Mouse (Mus musculus): ENCODE measurements around the gene Plxdc1. TPM values are rescaled to one million over a fixed set of nuclear protein-coding genes. Genes with fewer than 3 reads are reported as not detected.

Plxdc1 gene
- polyA plus RNA-seq, 1 experiment from 2014 or later = 0.38 TPM

- H3K36me3 ChIP-seq = no peaks in the 10 kb centered on the region
- H3K9ac ChIP-seq (replicated peaks) = no peak overlapping the region
- WGBS = 77% methylated on average over 3 of the region's 3 CpGs
- H3K4me2 ChIP-seq (replicated peaks) = no peak overlapping the region
- ATAC-seq = no peak
- no peak overlapping the region for H3K27ac ChIP-seq
- H3K9me3 ChIP-seq = no peaks in the 10 kb centered on the region
- no peak overlapping the region for H3K4me3 ChIP-seq (replicated peaks)
- no peaks in the 10 kb centered on the region for H3K27me3 ChIP-seq
- H3K4me1 ChIP-seq (replicated peaks) = no peaks in the 10 kb centered on the region
Observed at GRCm38 (mm10) chr11:97897568-97898185, 88.6 kb downstream of the Plxdc1 start.

GRCm38 (mm10) chr11:97896655-97897054, 89.6 kb downstream of the Plxdc1 start:
- Histone ChIP-seq H3K4me2 (replicated peaks) (no peak overlapping the region), H3K9ac (replicated peaks) (no peak overlapping the region), H3K9me3 (no peaks in the 10 kb centered on the region), H3K27me3 (no peaks in the 10 kb centered on the region), H3K4me1 (replicated peaks) (no peaks in the 10 kb centered on the region), H3K36me3 (no peaks in the 10 kb centered on the region), H3K4me3 (replicated peaks) (no peak overlapping the region), H3K27ac (no peak overlapping the region)
- WGBS = 80% methylated on average over 4 of the region's 4 CpGs
- no peak for ATAC-seq

GRCm38 (mm10) chr11:97891821-97892220, 94.4 kb downstream of the Plxdc1 start:
- ATAC-seq = no peak
- H3K36me3 ChIP-seq = no peaks in the 10 kb centered on the region
- H3K4me3 ChIP-seq (replicated peaks) = no peak overlapping the region
- H3K27ac ChIP-seq = no peak overlapping the region
- H3K4me1 ChIP-seq (replicated peaks) = no peaks in the 10 kb centered on the region
- no peak overlapping the region for H3K9ac ChIP-seq (replicated peaks)
- H3K9me3 ChIP-seq = no peaks in the 10 kb centered on the region
- WGBS = 78% methylated on average over 5 of the region's 5 CpGs
- H3K27me3 ChIP-seq = no peaks in the 10 kb centered on the region
- H3K4me2 ChIP-seq (replicated peaks) = no peak overlapping the region

- no peaks in the 10 kb centered on the region for H3K9me3 ChIP-seq
- 97% methylated on average over 2 of the region's 2 CpGs for WGBS
- no peak for ATAC-seq
- no peak overlapping the region for H3K9ac ChIP-seq (replicated peaks)
- H3K4me2 ChIP-seq (replicated peaks) = no peak overlapping the region
- H3K27me3 ChIP-seq = no peaks in the 10 kb centered on the region
- H3K36me3 ChIP-seq = no peaks in the 10 kb centered on the region
- H3K4me1 ChIP-seq (replicated peaks) = no peaks in the 10 kb centered on the region
- no peak overlapping the region for H3K4me3 ChIP-seq (replicated peaks)
- H3K27ac ChIP-seq = no peak overlapping the region
Observed at GRCm38 (mm10) chr11:97885296-97885915, 100.8 kb downstream of the Plxdc1 start.

GRCm38 (mm10) chr11:97884601-97885185, 101.6 kb downstream of the Plxdc1 start:
- Histone ChIP-seq H3K4me2 (replicated peaks) (peak overlapping the region; percentile 63), H3K4me1 (replicated peaks) (no peaks in the 10 kb centered on the region), H3K9me3 (no peaks in the 10 kb centered on the region), H3K27ac (peak overlapping the region; percentile 90), H3K27me3 (no peaks in the 10 kb centered on the region), H3K36me3 (no peaks in the 10 kb centered on the region), H3K9ac (replicated peaks) (0 out of 2 replicates have a peak overlapping the region, but pooled peaks have one; percentile 39), H3K4me3 (replicated peaks) (peak overlapping the region; percentile 59)
- WGBS = 31% methylated on average over 7 of the region's 7 CpGs
- ATAC-seq = peak; percentile 29

- Histone ChIP-seq H3K27me3 (no peaks in the 10 kb centered on the region), H3K4me1 (replicated peaks) (no peaks in the 10 kb centered on the region), H3K4me3 (replicated peaks) (peak within 1 kb of the TSS; percentile 59), H3K36me3 (no peaks in the 10 kb centered on the region), H3K4me2 (replicated peaks) (peak within 1 kb of the TSS; percentile 63), H3K27ac (peak within 1 kb of the TSS; percentile 90), H3K9ac (replicated peaks) (peak within 1 kb of the TSS; percentile 39), H3K9me3 (no peaks in the 10 kb centered on the region)
- ATAC-seq = peak; percentile 96
- WGBS = under 1% methylated on average over 37 of the region's 37 CpGs
Observed at GRCm38 (mm10) chr11:97883918-97884600, 102.2 kb downstream of the Plxdc1 start, which contains the start of gene Fbxo47. Gene Fbxo47, minus strand, starts transcription at chr11:97884154.

- H3K4me3 ChIP-seq (replicated peaks) = peak overlapping the region; percentile 59
- peak overlapping the region; percentile 63 for H3K4me2 ChIP-seq (replicated peaks)
- no peaks in the 10 kb centered on the region for H3K4me1 ChIP-seq (replicated peaks)
- peak overlapping the region; percentile 77 for H3K27ac ChIP-seq
- peak overlapping the region; percentile 30 for H3K9ac ChIP-seq (replicated peaks)
- H3K9me3 ChIP-seq = no peaks in the 10 kb centered on the region
- no peaks in the 10 kb centered on the region for H3K36me3 ChIP-seq
- H3K27me3 ChIP-seq = no peaks in the 10 kb centered on the region
- 3% methylated on average over 26 of the region's 26 CpGs for WGBS
- ATAC-seq = peak; percentile 57
Observed at GRCm38 (mm10) chr11:97883542-97883917, 102.7 kb downstream of the Plxdc1 start.

- no peak for ATAC-seq
- H3K4me1 ChIP-seq (replicated peaks) = no peaks in the 10 kb centered on the region
- H3K4me3 ChIP-seq (replicated peaks) = no peak overlapping the region
- no peaks in the 10 kb centered on the region for H3K9me3 ChIP-seq
- no peak overlapping the region for H3K4me2 ChIP-seq (replicated peaks)
- no peak overlapping the region for H3K27ac ChIP-seq
- H3K27me3 ChIP-seq = no peaks in the 10 kb centered on the region
- no peak overlapping the region for H3K9ac ChIP-seq (replicated peaks)
- 95% methylated on average over 4 of the region's 4 CpGs for WGBS
- no peaks in the 10 kb centered on the region for H3K36me3 ChIP-seq
Observed at GRCm38 (mm10) chr11:97880362-97880761, 105.9 kb downstream of the Plxdc1 start.

GRCm38 (mm10) chr11:97877341-97877740, 108.9 kb downstream of the Plxdc1 start:
- Histone ChIP-seq H3K9ac (replicated peaks) (no peak overlapping the region), H3K4me3 (replicated peaks) (no peak overlapping the region), H3K27me3 (no peaks in the 10 kb centered on the region), H3K36me3 (no peaks in the 10 kb centered on the region), H3K9me3 (no peaks in the 10 kb centered on the region), H3K27ac (no peak overlapping the region), H3K4me1 (replicated peaks) (no peaks in the 10 kb centered on the region), H3K4me2 (replicated peaks) (no peak overlapping the region)
- WGBS = 82% methylated on average over 2 of the region's 2 CpGs
- ATAC-seq = no peak

- H3K4me3 ChIP-seq (replicated peaks) = no peak overlapping the region
- no peaks in the 10 kb centered on the region for H3K4me1 ChIP-seq (replicated peaks)
- H3K4me2 ChIP-seq (replicated peaks) = no peak overlapping the region
- no peak overlapping the region for H3K9ac ChIP-seq (replicated peaks)
- WGBS = 95% methylated on average over 1 of the region's 1 CpGs
- no peak overlapping the region for H3K27ac ChIP-seq
- no peaks in the 10 kb centered on the region for H3K27me3 ChIP-seq
- H3K9me3 ChIP-seq = no peaks in the 10 kb centered on the region
- no peak for ATAC-seq
- no peaks in the 10 kb centered on the region for H3K36me3 ChIP-seq
Observed at GRCm38 (mm10) chr11:97874396-97874795, 111.8 kb downstream of the Plxdc1 start.
